Mouse (Mus musculus) embryonic facial prominence, embryonic 11.5 days (tissue): Measurements from ENCODE around the gene Gm47996. TPM values are rescaled to one million over a fixed set of nuclear protein-coding genes. Genes with fewer than 3 reads are reported as not detected.
A peak's percentile ranks its signal among the peaks of the same experiment; 100 is the strongest.
"Not testable (repeated sequence)": the region's sequence is repeated elsewhere in the genome, so short reads cannot be mapped to it uniquely, and the experiment has no call there.

Experiments
- ATAC-seq: fragments of 200-750 bp; cut with Nextera tagmentation; replicated peaks from 2 replicates; pipeline ENCODE4 v1.8.0; 2017; ENCODE audit warnings: low read depth; ENCODE audit not compliant: insufficient number of reproducible peaks, low FRiP score, low TSS enrichment
- DNase-seq: peaks from one replicate; pipeline ENCODE4 v3.0.0-alpha.2; 2015; ENCODE audit warnings: low spot score
- H3K27ac ChIP-seq: fragments of 300-500 bp; sonication (generic); replicated peaks from 2 replicates; pipeline ENCODE4 v1.5.1; 2014; ENCODE audit warnings: mild to moderate bottlenecking, low read depth, low read length, control low read depth
- H3K27me3 ChIP-seq: fragments of 300-500 bp; sonication (generic); 2 replicates; pipeline ENCODE4 v1.6.1; 2014; ENCODE audit warnings: mild to moderate bottlenecking, low read length, moderate library complexity, mixed read lengths; ENCODE audit not compliant: control insufficient read depth, insufficient read depth
- H3K36me3 ChIP-seq: fragments of 300-500 bp; sonication (generic); replicated peaks from 2 replicates; pipeline ENCODE4 v1.6.1; 2014; ENCODE audit warnings: low read depth, mild to moderate bottlenecking, low read length, moderate library complexity, mixed read lengths; ENCODE audit not compliant: control insufficient read depth, insufficient read depth
- H3K4me1 ChIP-seq: fragments of 300-500 bp; sonication (generic); 2 replicates; pipeline ENCODE4 v1.6.1; 2014; ENCODE audit warnings: low read length, mixed read lengths; ENCODE audit not compliant: control insufficient read depth, insufficient read depth
- H3K4me2 ChIP-seq: fragments of 300-500 bp; sonication (generic); 2 replicates; pipeline ENCODE4 v1.6.1; 2014; ENCODE audit warnings: low read depth, mild to moderate bottlenecking, control low read depth, low read length, moderate library complexity
- H3K4me3 ChIP-seq: fragments of 300-500 bp; sonication (generic); 2 replicates; pipeline ENCODE4 v1.5.1; 2014; ENCODE audit warnings: low read depth, low read length, control low read depth
- H3K9ac ChIP-seq: fragments of 300-500 bp; sonication (generic); replicated peaks from 2 replicates; pipeline ENCODE4 v1.6.1; 2014; ENCODE audit warnings: mild to moderate bottlenecking, control low read depth, low read length
- H3K9me3 ChIP-seq: fragments of 300-500 bp; sonication (generic); replicated peaks from 2 replicates; pipeline ENCODE4 v1.6.1; 2016; ENCODE audit warnings: mild to moderate bottlenecking, low read length, inconsistent platforms, mixed read lengths; ENCODE audit not compliant: control insufficient read depth
- WGBS: fragments of 180-500 bp; shearing (Covaris S2); extraction: QIAGEN DNeasy Blood & Tissue Kit; methylation state at CpG from one replicate; pipeline ENCODE4 v1.1.7; 2014; 5-methylcytosine and 5-hydroxymethylcytosine counted together
- polyA plus RNA-seq: library from polyadenylated mRNA; unstranded; fragments of >200 nt; fragmentation: Nextera tagmentation; extraction: Ambion mirVana; gene quantifications from 2 replicates; pipeline ENCODE4 v1.2.1, GENCODE M21; 2014

Gene Gm47996
- polyA plus RNA-seq, 1 experiment from 2014 or later: not detected

DNA sequence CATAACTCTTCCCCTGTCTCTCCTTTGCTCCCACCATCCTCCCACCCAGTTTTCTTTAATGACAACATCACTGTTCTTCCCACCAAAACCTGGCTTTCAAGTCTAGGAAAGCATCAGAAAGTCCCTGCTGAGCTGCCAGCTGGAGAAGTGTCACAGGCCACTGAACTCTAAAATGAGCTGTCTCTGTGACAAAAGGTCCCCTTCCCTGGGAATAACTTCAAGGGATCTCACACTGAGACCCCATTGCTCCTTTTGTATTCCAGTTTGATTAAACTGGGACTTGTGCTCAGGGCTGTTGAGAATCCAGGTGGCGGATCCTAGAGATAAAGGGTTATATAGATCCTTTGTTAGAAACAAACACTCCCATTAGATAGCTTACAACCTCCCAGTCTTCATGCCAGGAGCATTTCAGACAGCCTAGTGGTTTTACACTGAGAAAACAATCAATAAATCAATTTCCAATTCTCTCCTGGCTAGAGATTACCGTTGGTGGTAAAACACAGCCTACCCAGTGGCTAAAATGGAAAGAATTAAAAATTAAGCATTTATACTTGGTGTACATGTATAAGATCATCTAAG lies 31.3 kb upstream of the Gm47996 start:
- H3K4me3 ChIP-seq: no peak overlapping the region
- H3K4me1 ChIP-seq: no peaks in the 10 kb centered on the region
- no peaks in the 10 kb centered on the region for H3K27me3 ChIP-seq
- H3K4me2 ChIP-seq: no peak overlapping the region
- ATAC-seq (no peak), DNase-seq (no peak)
- H3K36me3 ChIP-seq: no peaks in the 10 kb centered on the region
- no peak overlapping the region for H3K27ac ChIP-seq
- WGBS: 44% methylated on average over 2 of the region's 2 CpGs
- H3K9ac ChIP-seq: no peak overlapping the region
- no peaks in the 10 kb centered on the region for H3K9me3 ChIP-seq

DNA sequence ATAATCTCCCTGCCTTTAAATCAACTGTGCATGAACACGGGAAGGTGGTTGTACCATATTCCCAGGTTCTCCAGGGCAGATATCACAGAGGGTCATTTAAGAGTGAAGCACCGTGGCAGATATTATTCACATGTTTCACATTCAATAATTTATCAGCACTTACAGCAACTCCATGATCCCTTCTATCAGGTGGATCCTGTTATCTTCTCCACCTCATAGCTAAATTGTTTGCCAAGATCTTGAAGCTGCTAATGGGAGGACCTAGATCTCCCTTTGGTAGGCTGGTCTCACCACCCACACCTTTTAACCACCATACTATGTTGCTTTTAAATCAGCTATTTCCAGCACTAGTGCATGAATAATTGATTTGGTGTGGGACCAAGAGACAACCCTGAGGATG lies 29.8 kb upstream of the Gm47996 start:
- Histone ChIP-seq H3K9ac (no peak overlapping the region), H3K4me1 (no peaks in the 10 kb centered on the region), H3K4me3 (no peak overlapping the region), H3K27ac (no peak overlapping the region), H3K27me3 (no peaks in the 10 kb centered on the region), H3K36me3 (no peaks in the 10 kb centered on the region), H3K9me3 (no peaks in the 10 kb centered on the region), H3K4me2 (no peak overlapping the region)
- ATAC-seq (no peak), DNase-seq (no peak)
- 84% methylated on average over 2 of the region's 2 CpGs for WGBS

DNA sequence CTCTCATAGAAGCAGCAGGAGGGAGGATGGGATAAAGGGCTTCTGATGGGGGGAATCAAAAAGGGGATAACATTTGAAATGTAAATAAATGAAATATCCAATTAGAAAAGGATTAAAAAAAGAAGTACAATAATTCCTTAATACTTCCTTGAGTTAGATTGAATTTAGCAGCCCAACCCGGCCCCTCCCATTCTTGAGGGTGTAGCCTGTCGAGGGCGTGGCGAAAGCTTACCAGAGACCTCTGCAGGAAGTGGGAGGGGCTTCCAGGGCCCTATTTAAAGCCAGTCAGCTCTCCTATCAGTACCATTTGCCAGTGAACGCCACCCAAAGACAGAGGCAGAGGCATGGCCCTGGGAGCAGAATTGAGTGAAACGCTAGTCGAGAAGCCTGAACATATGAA lies 27.7 kb upstream of the Gm47996 start, which contains the start of gene Gm47985:
Gm47985 (plus strand) TSS at position 272 of the 400 bp plus-strand sequence.
- H3K9me3 ChIP-seq, H3K27me3 ChIP-seq, H3K9ac ChIP-seq, ATAC-seq, H3K4me1 ChIP-seq, H3K36me3 ChIP-seq, H3K4me2 ChIP-seq, DNase-seq, H3K4me3 ChIP-seq, H3K27ac ChIP-seq: not testable (repeated sequence)
- no CpG with 5 or more reads among the region's 7 CpGs for WGBS

DNA sequence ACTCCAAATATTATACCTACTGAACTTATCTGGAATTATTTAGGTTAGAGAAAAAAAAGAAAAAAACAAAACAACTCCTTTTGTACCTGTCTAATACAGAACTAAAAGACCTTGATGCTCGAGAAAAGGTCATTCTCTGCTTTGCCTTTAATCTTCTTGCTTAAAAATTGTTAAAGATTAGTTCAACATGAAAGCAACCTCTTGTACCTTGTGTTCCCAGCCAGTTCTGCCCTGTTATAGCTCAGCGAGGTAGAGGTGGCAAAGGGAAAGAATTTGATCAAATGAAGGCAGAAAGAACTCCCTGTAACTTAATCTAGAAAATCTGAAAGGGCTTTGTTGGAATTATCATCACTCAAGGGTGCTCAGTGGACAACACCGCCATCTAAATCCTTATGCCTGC lies 23.7 kb upstream of the Gm47996 start:
- not testable (repeated sequence) for DNase-seq, H3K9me3 ChIP-seq

DNA sequence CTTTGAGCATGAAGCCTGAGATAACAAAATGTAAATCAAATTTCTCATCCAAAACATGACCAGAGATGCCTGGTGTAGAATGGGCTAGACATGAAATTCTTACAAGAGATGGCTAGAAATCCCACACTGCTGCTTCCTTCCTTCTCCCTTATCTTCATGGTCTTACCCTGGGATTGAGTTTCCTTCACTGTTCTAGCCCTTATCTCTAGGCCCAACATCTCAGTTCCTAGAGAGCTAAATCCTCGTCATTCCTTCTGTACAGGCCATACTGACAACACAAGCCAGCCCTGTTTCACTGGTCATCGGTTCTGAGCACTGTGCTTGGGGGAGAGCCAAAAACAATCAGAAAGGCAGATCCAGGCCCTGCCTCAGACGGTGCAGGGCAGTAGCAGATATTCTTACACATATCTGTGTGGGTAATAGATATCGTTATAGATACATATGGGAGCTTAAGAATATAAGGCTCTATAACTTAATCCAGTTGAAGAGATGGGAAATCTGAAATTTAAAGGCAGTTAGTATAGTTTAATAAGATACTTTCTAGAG lies 23.0 kb upstream of the Gm47996 start:
- 88% methylated on average over 4 of the region's 4 CpGs for WGBS
- not testable (repeated sequence) for H3K9ac ChIP-seq, H3K27me3 ChIP-seq, H3K27ac ChIP-seq, H3K9me3 ChIP-seq, H3K4me1 ChIP-seq, H3K4me2 ChIP-seq, H3K4me3 ChIP-seq, DNase-seq, H3K36me3 ChIP-seq
- ATAC-seq: 0 out of 2 replicates have a peak, but pooled peaks have one; percentile 62

More for the DNA sequence above, 23.7 kb upstream of the Gm47996 start:
- H3K4me2 ChIP-seq, H3K9ac ChIP-seq, H3K4me3 ChIP-seq, H3K27ac ChIP-seq, H3K27me3 ChIP-seq, ATAC-seq, H3K4me1 ChIP-seq, H3K36me3 ChIP-seq: not testable (repeated sequence)
- 80% methylated on average over 3 of the region's 3 CpGs for WGBS

DNA sequence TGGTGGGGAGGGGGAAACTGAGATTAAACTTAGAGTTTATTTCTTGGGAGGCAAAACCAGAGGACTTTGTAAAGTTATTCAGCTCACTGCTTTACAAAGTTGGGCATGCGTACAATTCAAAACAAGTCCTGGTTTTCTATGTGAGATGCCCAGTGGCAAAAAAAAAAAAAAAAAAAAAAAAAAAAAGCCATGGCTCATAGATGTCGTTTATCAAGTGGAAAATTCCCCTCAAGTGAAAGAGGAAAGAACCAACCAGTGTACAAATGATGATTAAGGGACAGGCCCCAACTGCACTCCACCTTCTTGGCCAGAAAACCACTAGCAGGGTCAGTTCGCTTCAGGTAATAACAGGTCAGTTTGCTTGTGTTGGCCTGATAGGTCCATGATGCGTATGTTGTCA lies 21.5 kb upstream of the Gm47996 start:
- no peak overlapping the region for H3K4me3 ChIP-seq
- no peak overlapping the region for H3K9ac ChIP-seq
- no peaks in the 10 kb centered on the region for H3K36me3 ChIP-seq
- no peaks in the 10 kb centered on the region for H3K9me3 ChIP-seq
- no peak overlapping the region for H3K27ac ChIP-seq
- H3K4me1 ChIP-seq: no peaks in the 10 kb centered on the region
- H3K4me2 ChIP-seq: no peak overlapping the region
- WGBS: 90% methylated on average over 4 of the region's 4 CpGs
- no peaks in the 10 kb centered on the region for H3K27me3 ChIP-seq
- DNase-seq (no peak), ATAC-seq (no peak)

DNA sequence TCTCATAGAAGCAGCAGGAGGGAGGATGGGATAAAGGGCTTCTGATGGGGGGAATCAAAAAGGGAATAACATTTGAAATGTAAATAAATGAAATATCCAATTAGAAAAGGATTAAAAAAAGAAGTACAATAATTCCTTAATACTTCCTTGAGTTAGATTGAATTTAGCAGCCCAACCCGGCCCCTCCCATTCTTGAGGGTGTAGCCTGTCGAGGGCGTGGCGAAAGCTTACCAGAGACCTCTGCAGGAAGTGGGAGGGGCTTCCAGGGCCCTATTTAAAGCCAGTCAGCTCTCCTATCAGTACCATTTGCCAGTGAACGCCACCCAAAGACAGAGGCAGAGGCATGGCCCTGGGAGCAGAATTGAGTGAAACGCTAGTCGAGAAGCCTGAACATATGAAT lies 17.9 kb upstream of the Gm47996 start, which contains the start of gene Gm8947:
Gm8947 (plus strand) TSS at position 302 of the 400 bp plus-strand sequence.
- H3K4me3 ChIP-seq, DNase-seq, H3K36me3 ChIP-seq, H3K27ac ChIP-seq, H3K4me1 ChIP-seq, H3K9ac ChIP-seq, H3K27me3 ChIP-seq, H3K4me2 ChIP-seq, ATAC-seq, H3K9me3 ChIP-seq: not testable (repeated sequence)
- no CpG with 5 or more reads among the region's 7 CpGs for WGBS

DNA sequence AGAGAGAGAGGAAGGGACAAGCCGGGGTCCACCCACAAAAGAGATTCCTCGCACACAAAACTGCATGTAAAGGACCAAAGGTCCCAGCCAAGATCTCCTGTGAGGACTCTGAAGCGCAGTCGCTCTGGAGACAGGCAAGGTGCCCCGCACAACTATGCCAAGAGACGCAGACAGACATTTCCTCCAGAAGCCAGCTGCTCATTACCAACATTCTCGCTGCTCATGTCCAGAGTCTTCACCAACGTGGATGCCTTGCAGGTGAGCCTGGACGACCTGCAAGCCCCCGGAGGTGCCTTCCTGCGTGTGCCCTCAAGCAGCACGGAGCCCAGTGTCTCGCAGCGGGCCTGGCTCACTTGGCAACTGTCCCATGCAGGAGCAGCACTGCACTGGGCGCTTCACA lies 17.2 kb upstream of the Gm47996 start:
- not testable (repeated sequence) for H3K27ac ChIP-seq, H3K4me1 ChIP-seq, DNase-seq, ATAC-seq, H3K36me3 ChIP-seq, H3K4me2 ChIP-seq, H3K27me3 ChIP-seq, H3K9ac ChIP-seq, H3K4me3 ChIP-seq, H3K9me3 ChIP-seq
- 92% methylated on average over 12 of the region's 15 CpGs for WGBS
